Mouse (Mus musculus): Measurements from ENCODE around the gene Ncbp2. TPM values are rescaled to one million over a fixed set of nuclear protein-coding genes. Genes with fewer than 3 reads are reported as not detected.
"Not testable (repeated sequence)": the region's sequence is repeated elsewhere in the genome, so short reads cannot be mapped to it uniquely, and the experiment has no call there.

Ncbp2 gene
- total RNA-seq, 2 experiments from 2014 or later, result 41.2 to 43.9 TPM

- DNase-seq, result no peak
Measured at GRCm38 (mm10) chr16:31934550-31935010, 13.7 kb upstream of the Ncbp2 start.

GRCm38 (mm10) chr16:31935091-31935979, 13.0 kb upstream of the Ncbp2 start:
- no peak for DNase-seq

GRCm38 (mm10) chr16:31936568-31936967, 11.7 kb upstream of the Ncbp2 start:
- no peak for DNase-seq

- DNase-seq, result no peak
Measured at GRCm38 (mm10) chr16:31938856-31939255, 9.5 kb upstream of the Ncbp2 start.

GRCm38 (mm10) chr16:31940586-31940985, 7.7 kb upstream of the Ncbp2 start:
- DNase-seq, result no peak

GRCm38 (mm10) chr16:31943980-31944379, 4.3 kb upstream of the Ncbp2 start:
- DNase-seq, result peak; percentile 88

GRCm38 (mm10) chr16:31944698-31945255, 3.5 kb upstream of the Ncbp2 start:
- no peak for DNase-seq

GRCm38 (mm10) chr16:31945372-31945771, 2.9 kb upstream of the Ncbp2 start:
- no peak for DNase-seq

GRCm38 (mm10) chr16:31945986-31946385, 2.3 kb upstream of the Ncbp2 start:
- not testable (repeated sequence) for DNase-seq

GRCm38 (mm10) chr16:31947333-31947732, 980 bp upstream of the Ncbp2 start:
- DNase-seq, result no peak

- no peak for DNase-seq
Measured at GRCm38 (mm10) chr16:31947901-31948316, 404 bp upstream of the Ncbp2 start.

GRCm38 (mm10) chr16:31963224-31963623, 14.9 kb downstream of the Ncbp2 start:
- no peak for DNase-seq

GRCm38 (mm10) chr16:31975258-31975657, 26.9 kb downstream of the Ncbp2 start:
- no peak for DNase-seq

GRCm38 (mm10) chr16:31979501-31979900, 31.2 kb downstream of the Ncbp2 start:
- no peak for DNase-seq

- DNase-seq, result no peak
Measured at GRCm38 (mm10) chr16:31980946-31981345, 32.6 kb downstream of the Ncbp2 start.

GRCm38 (mm10) chr16:31992039-31992438, 43.7 kb downstream of the Ncbp2 start:
- DNase-seq, result no peak

- DNase-seq, result no peak
Measured at GRCm38 (mm10) chr16:31993195-31993594, 44.9 kb downstream of the Ncbp2 start.

GRCm38 (mm10) chr16:31993946-31994345, 45.6 kb downstream of the Ncbp2 start:
- DNase-seq, result no peak

- no peak for DNase-seq
Measured at GRCm38 (mm10) chr16:31996371-31996770, 48.1 kb downstream of the Ncbp2 start.

GRCm38 (mm10) chr16:32002509-32003477, 54.5 kb downstream of the Ncbp2 start, which contains the start of gene Senp5:
Gene Senp5, minus strand, starts transcription at chr16:32003287.
- DNase-seq, result peak; percentile 95

- no peak for DNase-seq
Measured at GRCm38 (mm10) chr16:32004731-32005130, 56.4 kb downstream of the Ncbp2 start.

Data from adrenal gland, postnatal 10 days (tissue).